Mouse (Mus musculus): ENCODE results near the gene Etfbkmt.
"Not testable (repeated sequence)": the region's sequence is repeated elsewhere in the genome, so short reads cannot be mapped to it uniquely, and the experiment has no call there.

Gene Etfbkmt

DNA sequence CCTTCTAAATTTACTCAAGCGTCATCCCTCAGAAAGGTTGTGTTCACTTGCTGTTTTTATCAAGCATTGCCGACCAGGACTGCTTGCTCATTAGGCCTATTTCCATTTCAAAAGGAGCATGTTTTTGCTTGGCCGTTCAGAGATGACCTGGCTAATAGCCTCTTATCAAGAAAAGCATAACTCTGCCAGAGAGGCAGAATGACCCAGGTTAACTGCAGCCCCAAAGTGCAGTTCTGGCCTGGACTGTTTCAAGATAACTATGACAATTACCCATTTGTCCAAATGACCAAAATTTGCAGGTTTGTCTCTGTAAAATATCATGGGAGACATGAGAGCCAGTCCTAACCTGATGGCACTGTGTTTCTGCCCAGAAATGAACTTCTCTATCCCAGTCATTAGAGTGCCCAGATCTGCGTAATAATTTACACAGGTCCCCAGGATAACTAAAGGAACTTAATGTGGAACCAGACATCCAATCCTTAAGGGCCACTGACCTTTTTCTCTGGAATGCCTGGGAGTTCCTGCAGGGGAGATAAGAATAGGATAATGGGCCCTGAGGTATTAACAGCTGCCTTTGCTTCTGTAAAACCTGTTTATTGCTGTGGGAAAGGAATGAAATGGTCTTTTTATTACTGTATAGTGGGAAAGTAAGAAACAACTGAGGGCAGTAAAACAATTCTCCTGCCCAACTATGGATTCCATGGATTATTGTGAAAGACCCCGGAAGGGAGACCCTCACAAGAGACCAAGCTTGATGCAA, 5.1 kb upstream of the Etfbkmt start:
- DNase-seq (ENCODE audit: low spot score) = peak; percentile 47

DNA sequence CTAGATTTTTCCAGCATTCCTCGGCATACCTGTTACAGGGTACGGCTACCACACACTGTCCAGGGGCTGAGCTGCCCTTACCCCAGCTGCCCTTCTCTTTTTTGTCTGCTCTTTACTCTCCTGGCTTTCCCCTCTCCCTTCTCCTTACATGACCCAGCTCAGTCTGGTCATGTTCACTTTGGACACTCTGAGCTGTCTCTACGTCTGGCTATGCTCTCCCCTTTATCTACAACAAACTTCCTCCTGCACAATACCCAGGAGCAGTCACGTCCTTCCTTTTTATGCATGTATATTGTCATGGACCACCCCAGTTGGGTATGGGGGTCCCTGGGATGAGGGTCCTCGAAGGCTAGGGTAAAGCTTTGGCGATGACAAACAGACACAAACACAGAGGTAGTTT, 4.0 kb upstream of the Etfbkmt start:
- DNase-seq (ENCODE audit: low spot score) = no peak

DNA sequence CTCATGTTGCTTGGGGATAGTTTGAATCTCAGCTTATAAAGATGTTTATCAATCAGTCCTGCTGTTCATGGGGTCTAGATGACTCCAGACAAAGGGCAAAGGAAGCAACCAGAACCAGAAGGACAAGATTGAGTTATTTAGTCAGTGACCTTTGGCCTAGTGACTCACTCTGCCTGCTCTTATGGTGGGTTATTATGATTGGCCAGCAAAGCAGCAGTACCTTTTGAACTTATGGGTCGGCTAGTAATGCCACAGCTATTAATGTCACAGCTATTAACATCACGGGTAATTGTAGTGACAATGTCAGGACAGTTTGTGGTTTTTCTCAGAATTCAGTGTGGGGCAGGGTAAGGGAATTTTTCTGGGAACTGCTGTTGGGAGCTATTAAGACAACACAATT, 1.7 kb upstream of the Etfbkmt start:
- DNase-seq (ENCODE audit: low spot score) = no peak

DNA sequence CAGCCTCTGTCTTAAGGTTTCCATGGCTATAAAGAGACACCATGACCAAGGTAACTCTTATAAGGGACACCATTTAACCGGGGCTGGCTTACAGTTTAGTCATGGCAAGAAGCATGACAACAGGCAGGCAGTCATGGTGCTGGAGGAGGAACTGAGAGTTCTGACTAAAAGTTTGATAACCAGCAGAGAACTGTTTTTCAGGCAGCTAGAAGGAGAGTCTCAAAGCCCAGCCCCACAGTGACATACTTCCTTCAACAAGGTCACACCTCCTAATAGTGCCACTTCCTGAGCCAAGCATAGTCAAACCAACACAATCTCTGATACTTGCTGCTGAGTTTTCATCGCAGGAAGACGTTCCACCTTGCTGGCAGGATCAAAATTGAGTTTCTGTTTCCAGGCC, 638 bp upstream of the Etfbkmt start:
- DNase-seq (ENCODE audit: low spot score) = no peak

DNA sequence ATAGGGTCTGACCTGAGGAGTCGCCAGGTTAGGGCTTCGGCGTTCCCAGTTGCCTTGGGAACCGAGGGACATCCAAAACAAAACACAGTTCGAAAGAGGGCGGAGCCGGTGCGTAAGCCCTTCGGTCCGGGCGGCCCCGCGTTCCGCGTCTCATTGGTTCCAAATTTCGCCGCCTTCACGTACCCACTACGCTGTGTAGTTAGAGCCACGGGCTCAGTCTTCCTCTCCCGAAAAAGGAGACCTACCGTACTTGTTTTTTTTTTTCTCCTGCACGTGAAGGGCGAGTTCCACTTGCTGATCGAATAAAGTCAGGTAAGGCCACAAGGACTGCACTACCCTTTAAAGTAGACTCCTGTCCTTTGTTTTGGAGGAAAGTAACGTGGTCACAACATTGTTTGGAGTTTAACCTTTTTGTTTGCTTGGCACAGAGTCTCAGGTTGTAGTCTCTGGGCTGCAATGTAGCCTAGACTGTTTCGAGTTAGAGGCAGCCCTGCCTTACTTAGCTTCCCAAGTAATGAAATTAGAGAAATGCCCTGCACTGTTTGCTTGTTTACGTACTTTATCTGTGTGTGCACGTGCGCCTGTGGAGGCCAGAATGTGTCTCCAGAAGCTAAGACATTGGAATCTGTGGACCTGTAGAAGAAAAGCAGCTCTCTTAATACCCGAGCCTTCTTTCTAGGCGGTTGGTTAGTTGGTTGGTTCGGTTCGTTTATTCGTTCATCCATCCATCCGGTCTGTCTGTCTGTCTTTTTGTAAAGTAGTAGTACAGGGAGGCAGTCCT, 1.9 kb downstream of the Etfbkmt start:
- DNase-seq (ENCODE audit: low spot score) = peak; percentile 78

GRCm38 (mm10) chr6:149145143-149145542, 5.5 kb downstream of the Etfbkmt start:
- no peak for DNase-seq (ENCODE audit: low spot score)

- DNase-seq (ENCODE audit: low spot score) = no peak
Observed at GRCm38 (mm10) chr6:149148436-149149229, 9.0 kb downstream of the Etfbkmt start.

GRCm38 (mm10) chr6:149152119-149152518, 12.5 kb downstream of the Etfbkmt start:
- DNase-seq (ENCODE audit: low spot score) = no peak

GRCm38 (mm10) chr6:149153473-149154115, 13.9 kb downstream of the Etfbkmt start:
- no peak for DNase-seq (ENCODE audit: low spot score)

DNA sequence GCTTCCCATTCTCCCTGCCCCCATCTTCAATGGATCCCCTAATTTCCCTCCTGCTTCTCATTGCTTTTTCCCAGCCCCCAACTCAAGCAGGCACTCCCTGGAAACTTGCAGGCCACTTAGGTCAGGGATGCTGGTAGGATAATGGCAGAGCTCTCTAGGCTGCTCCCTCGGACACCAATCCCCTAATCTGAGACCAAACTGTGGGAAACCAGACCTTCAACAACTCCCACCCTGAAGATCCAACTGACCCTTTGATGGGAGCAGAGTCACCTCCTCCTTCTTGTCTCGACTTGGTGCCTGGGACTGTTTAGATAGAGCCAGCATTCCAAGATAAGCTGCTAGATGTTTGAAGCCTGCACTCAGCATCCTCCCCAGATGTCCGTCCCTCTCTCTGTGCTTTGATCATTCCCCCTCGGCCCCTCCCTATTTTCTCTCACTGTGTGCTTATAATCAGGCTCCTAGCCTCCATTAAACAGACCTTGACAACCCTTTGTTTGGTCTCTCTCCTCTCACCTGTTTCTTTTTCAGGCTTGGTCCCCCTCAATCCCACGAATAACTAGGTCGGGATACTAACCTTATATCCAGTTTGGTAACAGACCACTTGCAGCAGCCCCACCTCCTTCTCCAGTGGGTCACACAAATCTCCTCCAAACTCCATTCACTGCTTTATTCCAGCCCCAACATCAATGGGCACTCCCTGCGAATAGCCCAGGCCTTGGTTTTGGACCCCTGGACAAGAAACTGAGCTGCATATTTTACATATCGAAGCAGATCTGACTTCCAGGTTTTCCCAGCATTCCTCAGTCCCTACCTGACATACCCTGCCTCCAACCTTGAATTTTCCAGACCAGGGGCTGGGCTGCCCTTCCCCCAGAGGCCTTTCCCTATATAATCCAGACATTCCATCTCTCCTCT, 14.7 kb downstream of the Etfbkmt start:
- peak; percentile 43 for DNase-seq (ENCODE audit: low spot score)

- no peak for DNase-seq (ENCODE audit: low spot score)
Observed at GRCm38 (mm10) chr6:149155031-149155841, 15.6 kb downstream of the Etfbkmt start.

DNA sequence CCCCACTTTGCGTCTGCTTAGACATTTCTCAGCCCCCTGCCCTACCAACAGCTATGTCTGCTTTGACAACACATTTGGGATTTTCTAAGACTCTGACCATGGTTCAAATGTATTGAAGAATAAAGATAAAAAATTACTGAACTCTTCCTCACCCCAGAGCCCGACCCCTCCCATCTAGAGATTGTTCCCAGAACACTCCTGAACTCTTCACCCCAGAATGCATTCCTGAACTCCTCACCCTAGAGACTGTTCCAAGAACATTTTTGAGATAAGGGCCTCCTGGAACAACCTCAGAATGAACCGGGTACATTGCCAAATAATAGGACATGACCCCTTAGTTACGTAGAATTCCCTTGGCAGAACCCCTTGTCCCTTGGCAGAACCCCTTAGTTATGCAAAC, 27.4 kb downstream of the Etfbkmt start:
- DNase-seq (ENCODE audit: low spot score) = not testable (repeated sequence)

DNA sequence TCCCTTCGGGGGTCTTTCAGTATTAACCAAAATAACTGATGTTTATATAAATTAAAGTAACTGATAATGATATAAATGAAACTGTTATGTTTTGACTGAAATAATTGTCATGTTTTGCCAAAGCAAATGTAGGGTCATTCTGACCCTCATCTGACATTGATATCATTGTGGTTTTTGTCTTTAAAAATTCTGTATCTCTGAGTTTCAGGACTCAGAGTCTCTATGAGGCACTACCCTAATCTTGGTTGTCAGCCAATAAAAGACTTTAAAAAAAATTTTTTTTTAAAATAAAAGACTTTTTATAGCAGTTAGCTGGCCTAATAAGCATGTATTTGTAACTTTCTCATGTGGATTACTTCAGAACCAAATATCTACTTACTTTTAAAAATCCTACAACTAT, 28.0 kb downstream of the Etfbkmt start:
- no peak for DNase-seq (ENCODE audit: low spot score)

DNA sequence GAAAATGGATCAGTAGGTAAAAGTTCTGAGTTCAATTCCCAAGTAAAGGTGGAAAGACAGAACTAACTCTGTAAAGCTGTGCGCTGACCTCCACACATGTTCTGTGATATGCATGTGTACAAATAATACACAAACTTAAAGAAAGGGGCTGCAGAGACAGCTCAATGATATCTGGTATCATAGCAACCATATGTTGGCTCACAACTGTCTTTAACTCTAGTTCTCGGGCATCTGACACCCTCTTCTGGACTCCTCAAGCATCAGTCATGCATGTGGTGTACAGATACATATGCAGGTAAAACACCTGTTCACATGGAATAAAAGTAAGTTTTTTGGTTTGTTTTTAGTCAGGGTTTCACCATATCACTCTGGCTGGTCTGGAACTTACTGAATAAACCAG, 28.8 kb downstream of the Etfbkmt start:
- no peak for DNase-seq (ENCODE audit: low spot score)

DNA sequence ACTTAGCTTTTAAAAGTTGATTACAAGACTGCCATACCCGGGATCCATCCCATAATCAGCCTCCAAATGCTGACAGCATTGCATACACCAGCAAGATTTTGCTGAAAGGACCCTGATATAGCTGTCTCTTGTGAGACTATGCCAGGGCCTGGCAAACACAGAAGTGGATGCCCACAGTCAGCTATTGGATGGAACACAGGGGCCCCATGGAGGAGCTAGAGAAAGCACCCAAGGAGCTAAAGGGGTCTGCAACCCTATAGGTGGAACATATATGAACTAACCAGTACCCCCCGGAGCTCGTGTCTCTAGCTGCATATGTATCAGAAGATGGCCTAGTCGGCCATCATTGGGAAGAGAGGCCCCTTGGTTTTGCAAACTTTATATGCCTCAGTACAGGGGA, 30.3 kb downstream of the Etfbkmt start:
- not testable (repeated sequence) for DNase-seq (ENCODE audit: low spot score)

GRCm38 (mm10) chr6:149173831-149174625, 34.4 kb downstream of the Etfbkmt start:
- peak; percentile 71 for DNase-seq (ENCODE audit: low spot score)

- DNase-seq (ENCODE audit: low spot score) = no peak
Observed at GRCm38 (mm10) chr6:149174932-149175570, 35.4 kb downstream of the Etfbkmt start.

DNA sequence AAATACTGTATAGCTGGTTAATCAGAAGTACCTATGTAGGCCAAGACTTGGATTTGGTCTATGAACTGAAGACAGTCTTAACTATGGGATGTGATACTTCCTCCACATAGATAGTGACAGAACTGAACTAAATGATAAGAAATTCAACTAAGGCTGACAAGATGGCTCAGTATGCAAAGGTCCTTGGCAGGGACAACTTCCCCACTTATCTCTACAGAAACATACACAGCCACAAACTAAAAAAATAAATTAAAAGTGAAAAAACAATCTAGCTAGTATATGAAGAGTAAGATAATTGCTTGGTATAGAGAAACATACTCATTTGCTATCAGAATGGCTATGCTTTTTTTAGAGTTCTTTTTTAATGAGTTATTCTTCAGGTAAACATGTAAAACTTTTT, 39.4 kb downstream of the Etfbkmt start:
- DNase-seq (ENCODE audit: low spot score) = no peak

- DNase-seq (ENCODE audit: low spot score) = no peak
Observed at GRCm38 (mm10) chr6:149184007-149184406, 44.4 kb downstream of the Etfbkmt start.

Measured in ovary, adult 18-20 months (tissue).